Mouse (Mus musculus): ENCODE results near the gene Mrps27. TPM values are rescaled to one million over a fixed set of nuclear protein-coding genes. Genes with fewer than 3 reads are reported as not detected.
"Not testable (repeated sequence)": the region's sequence is repeated elsewhere in the genome, so short reads cannot be mapped to it uniquely, and the experiment has no call there.

Mrps27 gene
- 10 to 100 TPM; 25.2 to 26.0 TPM for total RNA-seq (2021)
- long read RNA-seq, experiment 1, transcript Mrps27-201 (11 exons, 1,849 nt): major isoform, 47 of 61 reads
- long read RNA-seq, experiment 1, partial matches to known transcripts: 6 of 61 reads
- long read RNA-seq, experiment 1, other reads (novel, unspliced or antisense): 8 of 61 reads
- long read RNA-seq, experiment 2, transcript Mrps27-201 (11 exons, 1,849 nt): major isoform, 26 of 33 reads
- long read RNA-seq, experiment 2, partial matches to known transcripts: 3 of 33 reads
- long read RNA-seq, experiment 2, other reads (novel, unspliced or antisense): 4 of 33 reads

- peak; percentile 96 for DNase-seq (ENCODE audit: low spot score)
Observed at GRCm38 (mm10) chr13:99344599-99345575, at the start of gene Mrps27, which contains the start of gene Ptcd2. Gene Mrps27 (plus strand): TSS chr13:99344786. Gene Ptcd2 (minus strand): TSS chr13:99344705.

DNA sequence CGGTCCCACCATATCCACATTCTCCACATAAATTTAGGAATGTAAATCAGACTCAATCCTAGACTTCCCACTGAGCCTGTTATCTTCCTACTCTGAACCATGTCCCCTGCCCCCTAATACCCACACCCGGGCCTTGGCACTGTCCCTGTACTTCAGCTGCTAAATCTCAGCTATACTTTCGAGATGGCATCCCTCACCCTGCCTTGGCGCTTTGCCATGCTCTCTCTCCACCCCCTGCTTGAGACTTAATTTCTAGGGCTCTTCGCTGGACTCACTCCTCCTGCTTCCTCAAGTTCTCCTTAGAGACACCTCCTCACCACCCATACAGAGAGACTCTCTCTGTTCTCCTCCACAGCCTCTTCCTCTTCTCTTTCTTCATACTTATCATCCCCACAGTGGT, 44.7 kb upstream of the Mrps27 start:
- DNase-seq (ENCODE audit: low spot score): no peak

GRCm38 (mm10) chr13:99303846-99304245, 40.7 kb upstream of the Mrps27 start:
- DNase-seq (ENCODE audit: low spot score): no peak

- peak; percentile 47 for DNase-seq (ENCODE audit: low spot score)
Observed at GRCm38 (mm10) chr13:99304365-99304764, 40.2 kb upstream of the Mrps27 start.

DNA sequence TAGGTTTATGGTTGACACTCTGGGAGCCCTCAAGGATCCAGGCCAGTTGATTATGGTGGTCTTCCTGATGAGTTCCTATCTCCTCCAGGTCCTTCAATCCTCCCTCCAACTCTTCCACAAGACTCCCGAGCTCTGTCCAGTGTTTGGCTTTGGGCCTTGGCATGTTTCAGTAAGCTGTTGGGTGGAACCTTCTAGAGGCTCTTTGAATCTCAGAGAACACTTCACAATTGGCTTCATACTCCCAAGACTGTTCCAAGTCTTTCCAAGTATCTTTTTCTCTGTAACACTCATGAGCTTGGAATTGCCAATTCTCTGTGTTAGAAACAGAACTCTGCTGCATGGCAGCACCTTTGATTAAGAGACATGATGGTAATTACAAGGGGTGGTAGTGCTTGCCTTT, 39.4 kb upstream of the Mrps27 start:
- peak; percentile 48 for DNase-seq (ENCODE audit: low spot score)

DNA sequence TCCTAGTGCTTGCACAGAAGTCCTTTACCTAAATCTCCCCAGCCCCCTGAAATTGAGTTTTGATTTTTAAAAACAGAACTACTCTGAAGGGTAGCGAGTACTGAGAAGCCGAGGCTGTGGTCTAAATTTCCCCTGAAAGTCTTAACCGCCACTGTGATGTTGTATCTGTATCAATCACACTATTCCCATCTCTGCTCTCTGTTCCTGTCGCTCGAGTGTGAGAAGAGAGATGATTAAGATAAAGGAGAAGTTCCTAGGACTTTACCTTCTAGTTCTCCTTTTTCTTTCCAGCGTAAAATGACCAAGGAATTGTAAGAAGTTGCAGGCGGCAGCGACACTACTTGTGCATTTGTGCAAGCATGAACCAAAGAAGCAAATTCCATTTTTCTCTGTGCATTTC, 38.4 kb upstream of the Mrps27 start:
- DNase-seq (ENCODE audit: low spot score): no peak

- peak; percentile 24 for DNase-seq (ENCODE audit: low spot score)
Observed at GRCm38 (mm10) chr13:99307930-99308359, 36.6 kb upstream of the Mrps27 start.

- no peak for DNase-seq (ENCODE audit: low spot score)
Observed at GRCm38 (mm10) chr13:99308393-99308792, 36.2 kb upstream of the Mrps27 start.

GRCm38 (mm10) chr13:99314098-99314497, 30.5 kb upstream of the Mrps27 start:
- DNase-seq (ENCODE audit: low spot score): no peak

DNA sequence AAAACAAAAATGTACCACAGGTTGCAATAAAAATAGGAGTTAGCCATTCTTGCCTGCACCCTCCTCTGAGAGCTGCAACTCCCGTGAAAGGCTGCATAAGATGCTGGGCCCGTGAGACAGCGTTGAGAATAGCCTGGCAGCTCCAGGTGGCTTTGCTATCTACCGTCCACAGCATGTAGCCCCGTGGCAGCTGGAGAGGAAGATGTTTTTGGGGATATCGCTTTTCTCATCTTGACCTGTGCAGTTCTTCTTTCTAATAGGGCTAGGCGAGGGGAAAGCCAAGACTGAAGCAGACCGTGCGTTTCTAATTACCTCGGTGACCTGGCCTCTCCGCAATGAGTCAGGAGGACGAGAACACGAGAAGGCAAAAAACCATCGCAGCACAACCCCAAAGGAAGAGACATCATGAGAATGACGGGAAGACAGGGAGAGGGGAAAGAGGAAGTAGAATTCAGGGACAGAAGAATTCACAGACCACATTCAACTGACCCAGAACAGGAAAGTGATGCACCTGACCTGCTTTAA, 29.9 kb upstream of the Mrps27 start:
- DNase-seq (ENCODE audit: low spot score): peak; percentile 22

- no peak for DNase-seq (ENCODE audit: low spot score)
Observed at GRCm38 (mm10) chr13:99316366-99316765, 28.2 kb upstream of the Mrps27 start.

DNA sequence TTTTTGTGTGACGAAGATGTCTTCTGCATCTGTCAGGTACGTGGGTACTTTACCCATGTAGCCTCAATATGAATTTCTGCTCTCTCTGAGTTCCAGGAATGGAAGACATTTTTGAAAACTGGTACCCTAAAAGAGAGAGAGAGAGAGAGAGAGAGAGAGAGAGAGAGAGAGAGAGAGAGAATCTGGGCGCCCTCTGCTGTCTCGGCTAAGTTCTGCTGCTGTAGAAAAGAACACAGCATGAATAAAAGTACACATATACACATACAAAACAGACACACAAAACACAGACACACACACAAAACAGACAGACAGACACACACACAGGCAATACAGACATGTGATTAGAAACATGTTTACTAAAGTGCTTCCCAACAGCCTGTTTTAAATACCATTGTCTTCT, 27.5 kb upstream of the Mrps27 start:
- DNase-seq (ENCODE audit: low spot score): peak; percentile 61

DNA sequence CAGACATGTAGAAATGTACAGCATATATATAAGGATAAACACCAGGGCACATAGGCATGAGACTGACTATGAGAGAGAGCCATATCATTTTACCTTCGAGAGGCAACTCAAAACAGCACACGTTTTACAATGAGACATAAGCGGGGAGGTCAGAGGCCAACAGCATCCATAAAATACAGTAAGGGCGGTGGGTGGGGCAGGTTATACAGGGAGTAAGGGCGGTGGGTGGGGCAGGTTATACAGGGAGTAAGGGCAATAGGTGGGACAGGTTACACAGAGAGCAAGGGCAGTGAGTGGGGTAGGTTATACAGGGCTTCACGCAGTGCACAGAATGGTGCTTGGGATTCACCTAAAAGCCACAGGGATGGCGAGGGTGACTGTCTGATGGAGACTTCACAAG, 24.1 kb upstream of the Mrps27 start:
- DNase-seq (ENCODE audit: low spot score): no peak

DNA sequence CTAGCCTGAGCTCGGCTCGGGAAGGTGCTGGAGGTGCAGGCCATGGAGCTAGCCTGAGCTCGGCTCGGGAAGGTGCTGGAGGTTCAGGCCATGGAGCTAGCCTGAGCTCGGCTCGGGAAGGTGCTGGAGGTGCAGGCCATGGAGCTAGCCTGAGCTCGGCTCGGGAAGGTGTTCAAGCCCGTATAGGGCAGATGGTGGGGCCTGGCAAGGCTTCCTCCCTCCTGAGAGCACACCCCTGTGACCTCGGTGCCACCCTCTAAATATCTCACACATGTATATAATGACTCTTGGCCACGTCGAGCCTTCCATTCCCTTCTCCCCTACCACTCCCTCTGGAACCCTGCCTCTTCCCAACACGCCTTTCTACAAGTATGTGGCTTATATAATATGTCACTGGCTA, 21.7 kb upstream of the Mrps27 start:
- not testable (repeated sequence) for DNase-seq (ENCODE audit: low spot score)

DNA sequence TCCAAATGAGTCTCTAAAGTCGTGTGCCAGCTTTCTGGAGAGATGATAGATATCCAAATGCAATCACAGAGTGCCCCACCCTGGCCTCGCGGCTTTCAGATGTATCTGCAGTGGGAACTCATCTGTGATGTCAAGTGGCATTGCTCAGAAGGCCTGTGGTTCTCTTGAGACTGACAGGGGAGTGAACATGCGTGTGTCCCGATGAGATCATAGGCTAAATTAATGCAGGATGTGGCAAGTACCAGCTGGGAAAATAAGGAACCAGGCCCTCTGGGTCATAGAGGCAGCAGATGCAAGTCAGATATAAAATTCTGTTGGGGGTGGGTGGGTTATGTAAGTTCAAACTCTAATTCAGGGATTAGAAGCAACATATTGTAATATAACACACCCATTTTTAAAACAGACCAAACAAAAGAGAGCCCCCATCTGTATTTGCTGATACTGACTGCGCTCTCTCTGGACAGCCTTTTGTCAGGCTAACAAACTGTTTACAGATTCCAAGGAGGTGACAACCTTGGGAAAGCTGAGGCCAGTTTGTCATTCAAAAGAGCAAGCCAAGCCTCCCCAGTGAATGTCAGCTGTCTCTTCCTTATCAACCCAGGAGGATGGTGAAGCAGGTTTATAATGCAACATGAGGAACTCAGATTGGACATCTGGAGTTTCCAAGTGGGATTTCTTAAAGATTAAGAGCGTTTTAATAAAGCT, 20.8 kb upstream of the Mrps27 start:
- DNase-seq (ENCODE audit: low spot score): peak; percentile 61

DNA sequence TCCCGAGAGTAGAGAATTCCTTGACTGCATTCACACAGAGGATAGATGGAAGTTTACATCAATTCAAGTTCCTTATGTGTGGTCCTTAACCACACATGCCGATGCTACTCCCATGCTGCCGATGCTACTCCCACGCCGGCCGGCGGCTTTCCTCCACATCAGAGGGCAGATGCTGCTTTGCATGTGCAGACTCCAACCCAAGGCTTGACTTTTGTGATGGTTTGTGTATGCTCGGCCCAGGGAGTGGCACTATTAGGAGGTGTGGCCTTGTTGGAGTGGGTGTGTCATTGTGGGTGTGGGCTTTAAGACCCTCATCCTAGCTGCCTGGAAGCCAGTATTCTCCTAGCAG, 20.3 kb upstream of the Mrps27 start:
- not testable (repeated sequence) for DNase-seq (ENCODE audit: low spot score)

GRCm38 (mm10) chr13:99331255-99331654, 13.3 kb upstream of the Mrps27 start:
- DNase-seq (ENCODE audit: low spot score): no peak

- no peak for DNase-seq (ENCODE audit: low spot score)
Observed at GRCm38 (mm10) chr13:99337510-99337909, 7.1 kb upstream of the Mrps27 start.

DNA sequence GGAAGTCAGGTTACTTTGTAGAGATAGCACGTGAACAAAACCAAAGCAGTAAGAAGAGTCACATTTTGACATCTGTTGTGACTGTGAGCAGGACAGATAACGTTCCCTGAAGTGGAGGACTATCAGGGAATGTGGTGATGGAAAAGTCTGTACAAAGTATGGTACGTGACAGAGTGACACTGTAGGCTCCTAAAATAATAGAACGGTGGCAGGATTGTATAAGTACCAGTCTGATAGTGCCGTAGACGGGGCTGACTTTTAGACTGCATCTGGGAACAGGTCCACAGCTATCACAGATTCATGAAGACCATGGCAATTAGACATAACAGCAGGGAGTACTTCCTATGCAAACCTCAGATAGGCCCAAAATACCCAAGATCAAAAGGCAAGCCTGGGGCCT, 3.1 kb upstream of the Mrps27 start:
- DNase-seq (ENCODE audit: low spot score): no peak

DNA sequence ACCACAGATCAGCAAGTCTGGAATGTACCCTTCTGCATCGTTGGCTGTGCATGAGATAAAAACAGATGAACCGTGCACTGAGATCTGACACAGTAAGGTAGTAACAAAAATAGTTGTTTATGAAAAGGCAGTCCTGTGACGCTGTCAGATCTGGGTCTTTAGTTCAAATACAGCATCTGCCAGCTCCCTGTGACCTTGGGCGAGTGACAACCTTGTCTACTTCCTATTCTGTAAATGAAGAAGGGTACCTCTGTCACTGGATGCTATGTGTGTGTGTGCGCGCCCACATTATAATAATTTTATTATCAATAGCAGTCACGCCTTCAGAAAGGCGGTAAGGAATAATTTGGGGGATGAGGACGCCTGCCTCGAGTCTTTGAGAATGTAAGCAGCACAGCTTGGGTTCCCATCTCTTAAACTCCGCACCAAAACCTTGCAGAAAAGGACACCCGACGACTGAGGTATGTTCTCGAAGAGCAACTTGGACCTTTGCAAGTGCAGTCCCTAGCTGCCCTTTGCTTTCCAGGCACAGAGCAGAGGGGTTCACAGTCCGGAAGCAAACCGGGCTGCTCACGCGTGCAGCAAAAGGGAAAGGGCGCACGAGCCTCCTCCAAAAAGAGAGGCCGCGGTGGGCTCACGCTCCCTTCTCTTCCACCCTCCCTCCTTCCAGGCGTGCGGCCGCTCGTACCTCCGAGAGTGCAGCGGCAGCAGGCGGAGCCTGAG, 549 bp upstream of the Mrps27 start:
- no peak for DNase-seq (ENCODE audit: low spot score)

DNA sequence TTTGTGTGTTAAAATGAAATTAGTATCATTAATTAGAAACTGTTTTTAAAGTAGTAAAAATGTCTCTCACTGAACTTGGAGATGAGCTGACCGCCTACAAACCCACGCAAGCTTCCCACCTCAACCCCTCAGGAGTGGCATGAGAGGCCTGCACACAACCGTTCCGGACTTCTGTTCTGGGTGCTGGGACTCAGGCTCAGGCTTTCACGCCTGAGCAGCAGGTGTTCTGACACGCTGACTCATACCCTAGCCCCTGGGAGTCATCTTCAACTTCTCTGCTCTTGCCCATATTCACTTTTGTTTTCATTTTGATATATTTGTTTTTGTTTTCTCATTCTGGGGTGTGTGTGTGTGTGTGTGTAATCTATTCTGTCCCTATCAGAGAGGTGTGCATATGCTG, 5.4 kb downstream of the Mrps27 start:
- DNase-seq (ENCODE audit: low spot score): no peak

Data from gastrocnemius, adult 18-20 months (tissue).